Mouse (Mus musculus): ENCODE results near the gene Ccnjl. TPM values are rescaled to one million over a fixed set of nuclear protein-coding genes. Genes with fewer than 3 reads are reported as not detected.

The Ccnjl gene
- total RNA-seq, 2 experiments from 2014 or later = 2.1 TPM

- no peak for DNase-seq
Measured at GRCm38 (mm10) chr11:43520521-43520920, 8.1 kb upstream of the Ccnjl start.

- no peak for DNase-seq
Measured at GRCm38 (mm10) chr11:43528078-43528682, 404 bp upstream of the Ccnjl start.

- no peak for DNase-seq
Measured at GRCm38 (mm10) chr11:43530043-43530442, 1.5 kb downstream of the Ccnjl start.

- no peak for DNase-seq
Measured at GRCm38 (mm10) chr11:43531619-43532018, 3.0 kb downstream of the Ccnjl start.

GRCm38 (mm10) chr11:43537074-43537473, 8.5 kb downstream of the Ccnjl start:
- DNase-seq = no peak

- DNase-seq = no peak
Measured at GRCm38 (mm10) chr11:43539863-43540262, 11.3 kb downstream of the Ccnjl start.

GRCm38 (mm10) chr11:43543711-43544466, 15.3 kb downstream of the Ccnjl start:
- DNase-seq = no peak

- DNase-seq = peak; percentile 42 to 43
Measured at GRCm38 (mm10) chr11:43544819-43545218, 16.2 kb downstream of the Ccnjl start.

- peak; percentile 40 to 59 for DNase-seq
Measured at GRCm38 (mm10) chr11:43545873-43546475, 17.4 kb downstream of the Ccnjl start.

GRCm38 (mm10) chr11:43546678-43547077, 18.1 kb downstream of the Ccnjl start:
- DNase-seq = no peak

- peak; percentile 79 for DNase-seq
Measured at GRCm38 (mm10) chr11:43548148-43548547, 19.6 kb downstream of the Ccnjl start.

- no peak for DNase-seq
Measured at GRCm38 (mm10) chr11:43548657-43549435, 20.3 kb downstream of the Ccnjl start.

GRCm38 (mm10) chr11:43549701-43550100, 21.1 kb downstream of the Ccnjl start:
- DNase-seq = peak; percentile 48 to 71

GRCm38 (mm10) chr11:43551756-43552155, 23.2 kb downstream of the Ccnjl start:
- DNase-seq = no peak

- DNase-seq = no peak
Measured at GRCm38 (mm10) chr11:43552675-43553074, 24.1 kb downstream of the Ccnjl start.

GRCm38 (mm10) chr11:43556538-43556937, 28.0 kb downstream of the Ccnjl start:
- DNase-seq = peak in 1 of 2 experiments; percentile 32

GRCm38 (mm10) chr11:43559515-43560292, 31.1 kb downstream of the Ccnjl start:
- no peak for DNase-seq

- no peak for DNase-seq
Measured at GRCm38 (mm10) chr11:43563654-43564244, 35.2 kb downstream of the Ccnjl start.

- no peak for DNase-seq
Measured at GRCm38 (mm10) chr11:43565414-43565813, 36.8 kb downstream of the Ccnjl start.

GRCm38 (mm10) chr11:43565852-43566251, 37.3 kb downstream of the Ccnjl start:
- no peak for DNase-seq

- DNase-seq = no peak
Measured at GRCm38 (mm10) chr11:43566696-43567095, 38.1 kb downstream of the Ccnjl start.
